Mouse (Mus musculus): ENCODE measurements around the gene Onecut1. TPM values are rescaled to one million over a fixed set of nuclear protein-coding genes. Genes with fewer than 3 reads are reported as not detected.

Onecut1 gene
- polyA plus RNA-seq, 1 experiment from 2014 or later, result not detected

DNA sequence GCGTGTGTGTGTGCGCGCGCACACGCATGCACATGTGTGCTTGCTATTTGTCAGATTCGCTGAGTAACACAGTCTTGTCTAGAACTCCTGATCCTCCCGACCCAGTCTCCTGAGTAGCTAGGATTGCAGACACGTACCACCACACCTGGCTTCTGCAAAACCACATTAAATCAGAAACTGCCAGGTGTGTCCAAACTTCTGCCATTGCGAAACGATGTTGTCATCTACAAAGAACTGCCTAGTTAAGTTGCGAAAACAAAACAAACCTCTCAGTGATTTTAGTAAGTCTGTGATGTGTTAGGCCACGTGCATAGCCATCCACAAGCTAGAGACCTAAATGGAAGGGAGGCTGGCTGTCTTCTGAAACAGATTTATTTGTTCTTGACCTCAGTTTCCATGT, 58.7 kb downstream of the Onecut1 start:
- 0 out of 2 replicates have a peak, but pooled peaks cover 3% of the 10 kb centered on the region for H3K4me1 ChIP-seq (replicated peaks; ENCODE audit: insufficient read depth, low read length)
- H3K4me2 ChIP-seq (ENCODE audit: low read length), result no peak overlapping the region
- H3K27me3 ChIP-seq (ENCODE audit: insufficient read depth, low read length), result no peaks in the 10 kb centered on the region
- DNase-seq (ENCODE audit: low spot score), result no peak
- ATAC-seq (replicated peaks; ENCODE audit: low FRiP score, low read depth), result no peak
- no peak overlapping the region for H3K4me3 ChIP-seq (replicated peaks; ENCODE audit: low read depth, low read length)
- H3K9ac ChIP-seq (ENCODE audit: low read depth, low read length), result no peak overlapping the region
- 83% methylated on average over 12 of the region's 12 CpGs for WGBS
- no peak for TF ChIP-seq CTCF (IDR thresholded peaks at IDR 0.05; ENCODE audit: low read depth)
- H3K36me3 ChIP-seq (ENCODE audit: insufficient read depth, low read length), result no peaks in the 10 kb centered on the region
- no peak overlapping the region for H3K27ac ChIP-seq
- no peaks in the 10 kb centered on the region for H3K9me3 ChIP-seq (replicated peaks; ENCODE audit: low read length)

DNA sequence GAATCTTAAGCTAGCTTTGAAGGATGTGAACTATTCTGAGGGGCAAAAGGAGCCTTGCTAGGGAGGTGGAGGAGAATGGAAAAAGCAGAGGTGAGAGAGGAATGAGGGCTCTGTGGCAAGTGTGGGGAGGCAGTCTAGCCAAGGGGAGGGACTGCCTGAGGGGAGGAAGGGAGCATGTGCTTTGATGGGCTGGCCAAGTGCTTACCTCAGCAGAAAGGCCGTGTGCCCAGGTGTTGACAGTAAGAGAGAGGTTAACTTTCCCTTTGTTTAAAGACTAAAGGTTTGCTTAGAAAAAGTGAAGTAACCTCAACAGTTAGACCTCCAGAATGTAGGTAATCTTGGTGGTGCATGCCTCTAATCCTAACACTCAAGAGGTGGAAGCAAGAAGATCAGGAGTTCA, 59.7 kb downstream of the Onecut1 start:
- Histone ChIP-seq H3K27ac (no peak overlapping the region), H3K4me2 (ENCODE audit: low read length) (no peak overlapping the region), H3K36me3 (ENCODE audit: insufficient read depth, low read length) (no peaks in the 10 kb centered on the region), H3K27me3 (ENCODE audit: insufficient read depth, low read length) (no peaks in the 10 kb centered on the region), H3K4me3 (replicated peaks; ENCODE audit: low read depth, low read length) (no peak overlapping the region), H3K4me1 (replicated peaks; ENCODE audit: insufficient read depth, low read length) (0 out of 2 replicates have a peak, but pooled peaks cover 3% of the 10 kb centered on the region), H3K9ac (ENCODE audit: low read depth, low read length) (no peak overlapping the region), H3K9me3 (replicated peaks; ENCODE audit: low read length) (no peaks in the 10 kb centered on the region)
- WGBS, result 19% methylated on average over 1 of the region's 1 CpGs
- ATAC-seq (replicated peaks; ENCODE audit: low FRiP score, low read depth) (no peak), DNase-seq (ENCODE audit: low spot score) (no peak)
- no peak for TF ChIP-seq CTCF (IDR thresholded peaks at IDR 0.05; ENCODE audit: low read depth)

DNA sequence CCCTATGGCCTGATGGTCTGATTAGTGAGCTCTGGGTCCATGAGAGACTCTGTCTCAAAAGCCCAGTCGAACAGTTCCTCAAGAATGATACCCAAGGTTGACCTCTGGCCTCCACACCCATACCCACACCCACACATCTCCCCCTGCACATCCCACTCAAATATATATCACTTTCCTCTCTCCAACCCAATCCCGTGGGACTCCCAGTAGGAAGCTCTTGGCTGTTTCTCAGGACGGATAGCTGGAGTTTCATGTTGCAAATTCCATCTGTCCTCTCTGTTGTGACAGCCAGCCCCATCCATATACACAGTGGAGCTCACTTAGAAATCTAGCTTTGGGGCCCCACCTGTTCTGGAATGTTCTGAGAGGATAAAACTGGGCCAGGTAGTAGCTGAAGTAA, 61.2 kb downstream of the Onecut1 start:
- no peaks in the 10 kb centered on the region for H3K9me3 ChIP-seq (replicated peaks; ENCODE audit: low read length)
- DNase-seq (ENCODE audit: low spot score) (peak; percentile 62), ATAC-seq (replicated peaks; ENCODE audit: low FRiP score, low read depth) (peak; percentile 30; the same call in 1 of the 2 replicates)
- H3K36me3 ChIP-seq (ENCODE audit: insufficient read depth, low read length), result no peaks in the 10 kb centered on the region
- 0 out of 2 replicates have a peak, but pooled peaks cover 3% of the 10 kb centered on the region for H3K4me1 ChIP-seq (replicated peaks; ENCODE audit: insufficient read depth, low read length)
- H3K4me3 ChIP-seq (replicated peaks; ENCODE audit: low read depth, low read length), result no peak overlapping the region
- no peak overlapping the region for H3K4me2 ChIP-seq (ENCODE audit: low read length)
- no peaks in the 10 kb centered on the region for H3K27me3 ChIP-seq (ENCODE audit: insufficient read depth, low read length)
- H3K9ac ChIP-seq (ENCODE audit: low read depth, low read length), result no peak overlapping the region
- TF ChIP-seq CTCF (IDR thresholded peaks at IDR 0.05; ENCODE audit: low read depth), result no peak
- H3K27ac ChIP-seq, result no peak overlapping the region
- WGBS, result 24% methylated on average over 3 of the region's 3 CpGs

DNA sequence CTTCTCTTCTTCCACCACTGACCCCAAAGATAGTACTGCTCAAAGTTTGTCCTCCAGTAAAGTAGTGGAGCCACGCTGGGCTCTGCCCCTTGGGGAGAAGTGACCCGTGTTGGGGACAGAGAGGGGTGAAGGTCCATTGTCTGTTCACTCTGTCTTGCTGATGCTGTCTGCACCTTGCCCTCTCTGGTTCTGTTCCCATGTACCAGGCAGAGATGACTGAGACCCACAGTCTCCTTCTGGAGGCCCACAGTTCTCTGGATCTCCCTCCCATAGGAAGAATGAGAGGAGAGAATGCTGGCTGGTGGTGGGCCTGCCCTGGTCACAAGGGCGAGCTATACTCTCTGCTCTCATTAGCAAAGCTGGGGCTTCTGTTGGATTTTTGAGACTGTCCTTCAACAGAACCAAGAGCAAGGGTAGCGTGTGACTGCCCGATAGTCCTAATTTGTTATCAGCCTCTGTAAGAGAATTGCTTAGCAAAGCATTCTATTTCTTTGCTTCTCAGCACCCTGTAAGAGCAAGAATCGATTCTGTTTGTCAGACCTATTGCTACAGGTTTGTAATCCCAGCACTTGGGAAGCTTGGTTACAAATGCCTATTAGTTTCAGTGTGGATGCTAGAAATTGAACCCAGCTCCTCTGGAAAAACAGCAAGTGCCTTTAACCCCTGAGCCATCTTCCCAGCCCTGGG, 61.7 kb downstream of the Onecut1 start:
- H3K36me3 ChIP-seq (ENCODE audit: insufficient read depth, low read length), result no peaks in the 10 kb centered on the region
- H3K4me3 ChIP-seq (replicated peaks; ENCODE audit: low read depth, low read length), result no peak overlapping the region
- no peak overlapping the region for H3K4me2 ChIP-seq (ENCODE audit: low read length)
- no peak for DNase-seq (ENCODE audit: low spot score)
- 0 out of 2 replicates have a peak, but pooled peaks cover 3% of the 10 kb centered on the region for H3K4me1 ChIP-seq (replicated peaks; ENCODE audit: insufficient read depth, low read length)
- no peaks in the 10 kb centered on the region for H3K9me3 ChIP-seq (replicated peaks; ENCODE audit: low read length)
- no peak overlapping the region for H3K9ac ChIP-seq (ENCODE audit: low read depth, low read length)
- no peak overlapping the region for H3K27ac ChIP-seq
- TF ChIP-seq CTCF (IDR thresholded peaks at IDR 0.05; ENCODE audit: low read depth), result no peak
- 0 out of 2 replicates have a peak, but pooled peaks have one; percentile 9 for ATAC-seq (replicated peaks; ENCODE audit: low FRiP score, low read depth)
- H3K27me3 ChIP-seq (ENCODE audit: insufficient read depth, low read length), result no peaks in the 10 kb centered on the region
- 72% methylated on average over 6 of the region's 6 CpGs for WGBS

DNA sequence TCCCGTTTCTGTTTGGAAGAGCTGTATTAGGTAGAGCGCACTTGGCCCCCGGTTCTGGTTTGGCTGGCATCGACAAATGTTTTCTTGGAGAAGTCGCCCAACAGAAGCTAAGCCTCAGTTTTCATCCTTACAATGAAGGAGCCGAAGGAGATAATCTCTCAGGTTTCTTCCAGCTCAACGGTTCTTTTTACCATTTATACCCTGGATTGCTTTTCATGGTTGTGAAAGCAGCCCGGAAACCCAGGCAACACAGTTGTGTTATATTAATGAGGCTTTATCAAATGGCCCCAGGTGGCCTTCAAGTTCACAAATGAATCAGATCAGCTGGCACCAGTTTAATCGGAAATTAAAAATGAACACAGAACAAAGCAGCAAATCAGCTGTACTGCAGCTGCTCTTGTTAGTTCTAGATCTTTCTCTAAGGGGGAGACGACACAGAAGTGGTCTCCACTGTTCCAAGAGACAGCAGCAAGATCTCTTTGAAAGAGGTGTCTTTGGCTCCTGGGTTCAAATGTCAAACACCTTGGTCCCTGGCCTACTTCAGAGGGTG, 63.6 kb downstream of the Onecut1 start:
- Histone ChIP-seq H3K4me3 (replicated peaks; ENCODE audit: low read depth, low read length) (no peak overlapping the region), H3K27ac (no peak overlapping the region), H3K9me3 (replicated peaks; ENCODE audit: low read length) (no peaks in the 10 kb centered on the region), H3K27me3 (ENCODE audit: insufficient read depth, low read length) (no peaks in the 10 kb centered on the region), H3K4me1 (replicated peaks; ENCODE audit: insufficient read depth, low read length) (0 out of 2 replicates have a peak, but pooled peaks cover 3% of the 10 kb centered on the region), H3K4me2 (ENCODE audit: low read length) (no peak overlapping the region), H3K36me3 (ENCODE audit: insufficient read depth, low read length) (no peaks in the 10 kb centered on the region), H3K9ac (ENCODE audit: low read depth, low read length) (no peak overlapping the region)
- no peak for DNase-seq (ENCODE audit: low spot score)
- ATAC-seq (replicated peaks; ENCODE audit: low FRiP score, low read depth), result no peak
- 77% methylated on average over 10 of the region's 10 CpGs for WGBS
- no peak for TF ChIP-seq CTCF (IDR thresholded peaks at IDR 0.05; ENCODE audit: low read depth)

DNA sequence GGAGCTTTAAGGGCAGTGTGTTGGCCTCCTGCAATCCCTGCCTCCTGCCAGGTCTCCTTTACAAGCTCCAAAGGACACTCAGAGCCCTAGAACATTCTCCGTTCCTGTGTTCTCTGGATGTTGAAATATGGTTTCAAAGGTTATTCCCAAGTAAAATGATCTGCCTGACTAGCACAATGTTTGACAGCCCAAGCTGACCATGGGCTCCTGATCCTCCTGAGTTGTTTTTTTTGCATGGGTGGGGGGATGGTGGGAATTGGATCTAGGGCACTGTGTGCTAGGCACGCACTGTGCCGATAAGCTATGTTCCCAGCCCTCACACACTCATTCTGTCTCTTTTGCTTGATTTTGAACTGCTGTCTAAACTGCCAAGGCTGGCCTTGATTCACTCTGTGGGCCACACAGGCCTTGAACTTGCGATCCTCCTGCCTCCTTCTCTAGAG, 68.3 kb downstream of the Onecut1 start:
- no peaks in the 10 kb centered on the region for H3K4me1 ChIP-seq (replicated peaks; ENCODE audit: insufficient read depth, low read length)
- H3K27ac ChIP-seq, result no peak overlapping the region
- no peaks in the 10 kb centered on the region for H3K27me3 ChIP-seq (ENCODE audit: insufficient read depth, low read length)
- no peak overlapping the region for H3K4me2 ChIP-seq (ENCODE audit: low read length)
- TF ChIP-seq CTCF (IDR thresholded peaks at IDR 0.05; ENCODE audit: low read depth), result no peak
- DNase-seq (ENCODE audit: low spot score) (no peak), ATAC-seq (replicated peaks; ENCODE audit: low FRiP score, low read depth) (peak; percentile 40; the same call in 1 of the 2 replicates)
- no peaks in the 10 kb centered on the region for H3K36me3 ChIP-seq (ENCODE audit: insufficient read depth, low read length)
- no peak overlapping the region for H3K4me3 ChIP-seq (replicated peaks; ENCODE audit: low read depth, low read length)
- H3K9me3 ChIP-seq (replicated peaks; ENCODE audit: low read length), result no peaks in the 10 kb centered on the region
- WGBS, result 65% methylated on average over 4 of the region's 4 CpGs
- no peak overlapping the region for H3K9ac ChIP-seq (ENCODE audit: low read depth, low read length)

All from kidney, postnatal 0 days (tissue).